Mouse (Mus musculus): ENCODE data around the gene Lrr1. TPM values are rescaled to one million over a fixed set of nuclear protein-coding genes. Genes with fewer than 3 reads are reported as not detected.
"Not testable (repeated sequence)": the region's sequence is repeated elsewhere in the genome, so short reads cannot be mapped to it uniquely, and the experiment has no call there.

The Lrr1 gene
- polyA plus RNA-seq, 1 experiment, result 2.3 TPM

DNA sequence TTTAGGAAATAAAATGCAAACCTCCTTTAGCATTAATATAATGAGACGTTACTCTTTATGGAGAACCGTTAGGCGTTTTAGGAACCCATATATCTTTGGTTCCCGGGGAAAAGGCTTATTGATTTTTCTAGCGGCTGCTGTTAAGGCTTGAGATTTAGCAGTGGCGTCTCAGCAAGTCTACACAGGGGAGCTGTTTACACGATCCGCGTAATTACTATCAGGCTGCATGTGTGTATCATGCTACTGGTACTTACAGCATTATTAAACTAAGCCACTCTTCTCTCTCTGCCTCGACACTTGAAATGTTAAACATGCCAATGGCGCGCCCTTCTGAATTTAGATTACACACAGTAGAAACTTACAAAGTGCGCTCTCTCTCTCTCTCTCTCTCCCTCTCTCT, 18.6 kb upstream of the Lrr1 start:
- H3K4me3 ChIP-seq (ENCODE audit: control insufficient read depth, low read depth, low read length), result no peak overlapping the region
- H3K36me3 ChIP-seq (ENCODE audit: control insufficient read depth, insufficient read depth, low read length), result no peaks in the 10 kb centered on the region
- TF ChIP-seq POLR2A (IDR thresholded peaks at IDR 0.05; ENCODE audit: control insufficient read depth, low read depth, low read length) (no peak), CTCF (IDR thresholded peaks at IDR 0.05; ENCODE audit: control insufficient read depth, insufficient read depth, insufficient replicate concordance, low read depth, low read length) (no peak)
- H3K4me1 ChIP-seq (ENCODE audit: control insufficient read depth, insufficient read depth, low read length), result no peaks in the 10 kb centered on the region
- H3K27me3 ChIP-seq (ENCODE audit: control insufficient read depth, insufficient read depth, low read length), result no peaks in the 10 kb centered on the region
- no peak overlapping the region for H3K27ac ChIP-seq (ENCODE audit: control insufficient read depth, insufficient read depth, low read depth, low read length)

DNA sequence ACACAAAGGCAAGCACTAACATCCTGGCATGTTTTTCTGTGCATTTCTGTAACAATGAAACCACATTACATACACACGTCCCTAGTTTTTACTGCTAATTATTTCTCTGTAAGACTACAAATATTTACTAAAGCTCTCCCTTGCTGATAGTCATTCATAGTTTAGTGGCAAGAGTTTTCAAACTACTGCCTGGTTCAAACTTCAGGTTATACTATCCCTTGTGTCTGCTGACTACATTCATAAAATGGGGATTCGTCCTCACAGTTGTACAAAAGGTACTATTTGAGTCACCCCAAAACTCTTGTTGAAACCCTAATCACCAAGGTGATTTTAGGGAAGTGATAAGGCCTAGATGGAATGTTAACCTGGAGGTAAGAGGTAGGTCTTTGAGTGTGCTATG, 12.7 kb upstream of the Lrr1 start:
- H3K27ac ChIP-seq (ENCODE audit: control insufficient read depth, insufficient read depth, low read depth, low read length), result no peak overlapping the region
- TF ChIP-seq POLR2A (IDR thresholded peaks at IDR 0.05; ENCODE audit: control insufficient read depth, low read depth, low read length) (no peak), CTCF (IDR thresholded peaks at IDR 0.05; ENCODE audit: control insufficient read depth, insufficient read depth, insufficient replicate concordance, low read depth, low read length) (no peak)

DNA sequence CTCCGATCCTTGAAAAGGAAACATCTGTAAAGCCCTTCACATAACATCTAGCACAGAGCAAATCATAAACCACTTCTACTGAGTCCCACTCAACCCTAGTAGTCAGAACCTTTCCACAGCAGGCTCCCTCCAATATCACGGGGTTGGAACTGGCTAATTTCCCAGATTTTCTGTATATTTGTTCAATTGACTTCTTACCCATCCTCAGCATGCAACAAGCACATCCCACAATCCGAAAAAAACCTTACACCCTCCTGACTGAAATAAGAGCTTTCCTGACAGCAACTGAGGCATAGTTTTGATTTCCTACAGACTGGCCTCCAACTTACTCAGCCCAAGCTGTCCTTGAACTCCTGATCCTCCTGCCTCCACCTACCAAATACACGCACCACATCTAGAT, 12.2 kb upstream of the Lrr1 start:
- H3K27me3 ChIP-seq (ENCODE audit: control insufficient read depth, insufficient read depth, low read length), result no peaks in the 10 kb centered on the region
- H3K4me3 ChIP-seq (ENCODE audit: control insufficient read depth, low read depth, low read length), result no peak overlapping the region
- 0 out of 2 replicates have a peak, but pooled peaks cover 1% of the 10 kb centered on the region for H3K36me3 ChIP-seq (ENCODE audit: control insufficient read depth, insufficient read depth, low read length)
- peaks cover 3% of the 10 kb centered on the region; the same call in 1 of the 2 replicates for H3K4me1 ChIP-seq (ENCODE audit: control insufficient read depth, insufficient read depth, low read length)
- TF ChIP-seq CTCF (IDR thresholded peaks at IDR 0.05; ENCODE audit: control insufficient read depth, insufficient read depth, insufficient replicate concordance, low read depth, low read length) (no peak), POLR2A (IDR thresholded peaks at IDR 0.05; ENCODE audit: control insufficient read depth, low read depth, low read length) (no peak)
- H3K27ac ChIP-seq (ENCODE audit: control insufficient read depth, insufficient read depth, low read depth, low read length), result no peak overlapping the region

More for the DNA sequence above, 12.7 kb upstream of the Lrr1 start:
- no peaks in the 10 kb centered on the region for H3K27me3 ChIP-seq (ENCODE audit: control insufficient read depth, insufficient read depth, low read length)
- H3K36me3 ChIP-seq (ENCODE audit: control insufficient read depth, insufficient read depth, low read length), result 0 out of 2 replicates have a peak, but pooled peaks cover 1% of the 10 kb centered on the region
- H3K4me1 ChIP-seq (ENCODE audit: control insufficient read depth, insufficient read depth, low read length), result peaks cover 3% of the 10 kb centered on the region; the same call in 1 of the 2 replicates
- H3K4me3 ChIP-seq (ENCODE audit: control insufficient read depth, low read depth, low read length), result no peak overlapping the region

DNA sequence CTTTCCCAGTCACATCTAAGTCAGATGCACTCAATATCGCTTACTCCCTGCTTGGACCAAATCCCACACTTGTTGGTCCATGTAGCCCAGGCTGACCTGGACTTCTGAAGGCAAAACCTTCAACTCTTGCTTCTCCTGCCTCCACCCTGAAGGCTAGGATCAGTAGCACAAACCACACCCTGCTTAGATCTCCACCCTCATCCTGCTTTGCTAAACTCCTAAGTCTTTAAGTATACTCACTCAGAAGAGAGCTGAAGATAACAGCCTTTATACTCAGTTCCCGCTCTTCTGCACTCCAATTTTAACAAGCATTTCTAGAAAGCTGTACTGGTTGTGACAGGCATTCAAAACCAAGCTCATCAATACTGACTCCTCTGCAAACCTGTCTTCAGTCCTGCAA, 11.5 kb upstream of the Lrr1 start:
- Histone ChIP-seq H3K4me3 (ENCODE audit: control insufficient read depth, low read depth, low read length) (no peak overlapping the region), H3K36me3 (ENCODE audit: control insufficient read depth, insufficient read depth, low read length) (0 out of 2 replicates have a peak, but pooled peaks cover 1% of the 10 kb centered on the region), H3K4me1 (ENCODE audit: control insufficient read depth, insufficient read depth, low read length) (peaks cover 3% of the 10 kb centered on the region; the same call in 1 of the 2 replicates), H3K27ac (ENCODE audit: control insufficient read depth, insufficient read depth, low read depth, low read length) (no peak overlapping the region), H3K27me3 (ENCODE audit: control insufficient read depth, insufficient read depth, low read length) (no peaks in the 10 kb centered on the region)
- no peak for TF ChIP-seq CTCF (IDR thresholded peaks at IDR 0.05; ENCODE audit: control insufficient read depth, insufficient read depth, insufficient replicate concordance, low read depth, low read length)
- TF ChIP-seq POLR2A (IDR thresholded peaks at IDR 0.05; ENCODE audit: control insufficient read depth, low read depth, low read length), result no peak

DNA sequence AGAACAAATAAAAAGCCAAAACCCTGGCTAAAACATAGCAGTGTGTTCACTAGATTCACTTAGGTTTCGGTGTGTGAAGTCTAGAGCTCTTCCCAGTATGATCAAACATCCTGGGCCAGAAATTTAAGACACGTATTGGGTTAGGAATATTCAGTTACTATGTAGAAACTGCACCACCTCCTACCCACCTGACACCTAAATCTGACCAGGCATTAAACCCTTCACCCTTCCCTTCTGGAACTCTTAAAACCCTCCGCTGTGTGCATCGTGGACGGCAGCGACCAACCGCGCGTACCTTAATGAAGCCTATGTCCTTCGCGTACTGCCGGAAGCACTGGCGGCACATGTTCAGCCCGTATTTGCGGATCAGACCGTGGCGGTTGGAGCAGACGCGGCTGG, 10.2 kb upstream of the Lrr1 start:
- H3K4me3 ChIP-seq (ENCODE audit: control insufficient read depth, low read depth, low read length), result peak overlapping the region; percentile 95
- TF ChIP-seq POLR2A (IDR thresholded peaks at IDR 0.05; ENCODE audit: control insufficient read depth, low read depth, low read length) (no peak), CTCF (IDR thresholded peaks at IDR 0.05; ENCODE audit: control insufficient read depth, insufficient read depth, insufficient replicate concordance, low read depth, low read length) (no peak)
- H3K27ac ChIP-seq (ENCODE audit: control insufficient read depth, insufficient read depth, low read depth, low read length), result peak overlapping the region; percentile 96
- H3K4me1 ChIP-seq (ENCODE audit: control insufficient read depth, insufficient read depth, low read length), result peaks cover 3% of the 10 kb centered on the region; the same call in 1 of the 2 replicates
- H3K36me3 ChIP-seq (ENCODE audit: control insufficient read depth, insufficient read depth, low read length), result 0 out of 2 replicates have a peak, but pooled peaks cover 1% of the 10 kb centered on the region
- H3K27me3 ChIP-seq (ENCODE audit: control insufficient read depth, insufficient read depth, low read length), result no peaks in the 10 kb centered on the region

DNA sequence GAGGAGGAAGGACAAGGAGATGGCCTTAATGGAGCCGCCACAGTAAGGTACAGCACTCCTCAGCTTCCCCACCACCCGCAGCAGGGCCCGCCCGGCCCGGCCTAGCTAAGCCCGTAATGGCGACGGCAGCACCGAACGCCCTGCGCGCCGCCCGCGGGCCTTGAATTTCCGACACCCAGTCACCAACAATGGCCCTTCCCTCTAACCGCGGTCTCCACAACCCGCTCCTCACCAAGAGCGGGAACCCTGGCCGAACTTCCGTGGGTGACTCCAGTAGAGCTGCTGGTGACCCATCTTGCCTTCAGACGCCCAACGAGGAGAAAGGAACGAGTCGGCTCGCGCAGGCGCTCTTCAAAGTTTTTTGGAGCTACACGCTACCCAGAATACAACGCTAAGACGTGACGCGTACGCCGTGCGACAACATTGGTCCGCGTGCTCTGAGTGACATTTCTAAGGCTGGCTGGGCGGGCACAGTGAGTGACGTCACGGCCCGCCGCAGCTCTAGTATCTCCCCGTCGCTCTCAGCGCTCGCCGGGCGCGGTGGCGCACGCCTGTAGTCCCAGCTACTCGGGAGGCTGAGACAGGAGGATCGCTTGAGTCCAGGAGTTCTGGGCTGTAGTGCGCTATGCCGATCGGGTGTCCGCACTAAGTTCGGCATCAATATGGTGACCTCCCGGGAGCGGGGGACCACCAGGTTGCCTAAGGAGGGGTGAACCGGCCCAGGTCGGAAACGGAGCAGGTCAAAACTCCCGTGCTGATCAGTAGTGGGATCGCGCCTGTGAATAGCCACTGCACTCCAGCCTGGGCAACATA, 9.6 kb upstream of the Lrr1 start, which contains the start of gene Rps29:
Gene Rps29, minus strand, starts transcription at position 422 of the 813 bp plus-strand sequence.
- H3K4me1 ChIP-seq (ENCODE audit: control insufficient read depth, insufficient read depth, low read length); H3K36me3 ChIP-seq (ENCODE audit: control insufficient read depth, insufficient read depth, low read length); H3K27me3 ChIP-seq (ENCODE audit: control insufficient read depth, insufficient read depth, low read length): not testable (repeated sequence)
- Histone ChIP-seq H3K4me3 (ENCODE audit: control insufficient read depth, low read depth, low read length) (peak within 1 kb of the TSS; percentile 95), H3K27ac (ENCODE audit: control insufficient read depth, insufficient read depth, low read depth, low read length) (peak within 1 kb of the TSS; percentile 96)
- TF ChIP-seq POLR2A (IDR thresholded peaks at IDR 0.05; ENCODE audit: control insufficient read depth, low read depth, low read length), result peak; percentile 86

DNA sequence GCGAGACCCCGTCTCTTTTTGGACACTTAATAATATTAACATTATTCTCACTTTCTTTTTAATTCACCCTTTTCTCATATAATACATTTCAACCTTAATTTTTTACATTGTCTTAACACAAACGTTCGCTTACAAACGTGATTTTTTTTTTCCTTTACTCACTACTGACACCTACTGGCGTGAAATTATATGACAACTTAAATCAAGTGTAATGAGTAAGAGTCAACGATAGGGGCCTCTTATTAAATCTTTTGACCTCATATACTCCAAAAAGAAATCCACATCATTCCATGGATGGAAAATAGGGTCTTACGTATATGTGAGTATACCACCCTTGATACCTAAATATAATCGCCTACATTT, 9.1 kb upstream of the Lrr1 start:
- no peak for TF ChIP-seq POLR2A (IDR thresholded peaks at IDR 0.05; ENCODE audit: control insufficient read depth, low read depth, low read length)
- TF ChIP-seq CTCF (IDR thresholded peaks at IDR 0.05; ENCODE audit: control insufficient read depth, insufficient read depth, insufficient replicate concordance, low read depth, low read length), result no peak
- Histone ChIP-seq H3K27ac (ENCODE audit: control insufficient read depth, insufficient read depth, low read depth, low read length) (no peak overlapping the region), H3K4me3 (ENCODE audit: control insufficient read depth, low read depth, low read length) (peak overlapping the region; percentile 95)

DNA sequence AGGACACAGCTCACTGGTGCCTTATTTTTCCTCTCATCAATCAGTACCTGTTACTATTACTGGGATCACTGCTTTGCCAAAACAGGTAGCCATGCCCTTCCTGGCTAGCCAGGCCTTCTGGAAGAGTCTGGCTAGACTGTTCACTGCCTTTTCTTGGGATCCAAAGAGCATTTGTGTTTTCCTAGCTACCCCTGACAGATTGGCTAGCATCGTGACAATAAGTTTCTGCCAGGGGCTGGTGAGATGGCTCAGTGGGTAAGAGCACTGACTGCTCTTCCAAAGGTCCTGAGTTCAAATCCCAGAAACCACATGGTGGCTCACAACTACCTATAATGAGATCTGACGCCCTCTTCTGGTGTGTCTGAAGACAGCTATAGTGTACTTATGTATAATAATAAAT, 7.9 kb upstream of the Lrr1 start:
- not testable (repeated sequence) for H3K27ac ChIP-seq (ENCODE audit: control insufficient read depth, insufficient read depth, low read depth, low read length); H3K4me3 ChIP-seq (ENCODE audit: control insufficient read depth, low read depth, low read length); H3K4me1 ChIP-seq (ENCODE audit: control insufficient read depth, insufficient read depth, low read length); H3K36me3 ChIP-seq (ENCODE audit: control insufficient read depth, insufficient read depth, low read length); H3K27me3 ChIP-seq (ENCODE audit: control insufficient read depth, insufficient read depth, low read length)

More for the DNA sequence above, 9.1 kb upstream of the Lrr1 start:
- peaks cover 3% of the 10 kb centered on the region; the same call in 1 of the 2 replicates for H3K4me1 ChIP-seq (ENCODE audit: control insufficient read depth, insufficient read depth, low read length)
- 0 out of 2 replicates have a peak, but pooled peaks cover 1% of the 10 kb centered on the region for H3K36me3 ChIP-seq (ENCODE audit: control insufficient read depth, insufficient read depth, low read length)
- no peaks in the 10 kb centered on the region for H3K27me3 ChIP-seq (ENCODE audit: control insufficient read depth, insufficient read depth, low read length)

DNA sequence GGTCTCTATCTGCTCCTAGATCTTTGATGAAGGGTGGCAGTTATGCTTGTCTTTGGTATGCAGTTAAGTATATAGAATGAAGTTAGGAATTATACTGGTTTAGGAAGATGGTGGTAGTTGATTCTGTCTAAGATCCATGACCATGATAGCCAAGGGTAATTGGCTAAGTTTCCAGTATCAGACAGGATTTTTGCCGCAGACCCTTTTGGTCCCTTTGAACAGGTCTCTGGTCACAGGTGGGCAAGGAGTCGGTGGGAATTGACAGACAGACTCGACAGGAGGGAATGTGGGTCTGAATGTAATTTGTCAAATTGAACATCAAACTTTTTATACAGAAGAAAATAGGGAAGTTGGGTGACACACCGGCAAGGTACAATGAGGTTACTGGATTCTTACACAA, 5.0 kb upstream of the Lrr1 start:
- not testable (repeated sequence) for H3K27me3 ChIP-seq (ENCODE audit: control insufficient read depth, insufficient read depth, low read length); H3K36me3 ChIP-seq (ENCODE audit: control insufficient read depth, insufficient read depth, low read length); H3K4me1 ChIP-seq (ENCODE audit: control insufficient read depth, insufficient read depth, low read length); H3K27ac ChIP-seq (ENCODE audit: control insufficient read depth, insufficient read depth, low read depth, low read length); H3K4me3 ChIP-seq (ENCODE audit: control insufficient read depth, low read depth, low read length)
